Mouse (Mus musculus): ENCODE results near the gene Soga1. TPM values are rescaled to one million over a fixed set of nuclear protein-coding genes. Genes with fewer than 3 reads are reported as not detected.
A peak's percentile ranks its signal among the peaks of the same experiment; 100 is the strongest.

The Soga1 gene
- polyA plus RNA-seq, 1 experiment from 2014 or later = 4.4 TPM

- H3K9me3 ChIP-seq (ENCODE audit: control insufficient read depth, low read length) = no peaks in the 10 kb centered on the region
- no peaks in the 10 kb centered on the region for H3K27me3 ChIP-seq (replicated peaks; ENCODE audit: control insufficient read depth, insufficient read depth, low read length)
- no peak overlapping the region for H3K4me2 ChIP-seq (ENCODE audit: low read length)
- H3K4me3 ChIP-seq (ENCODE audit: low read length) = no peak overlapping the region
- H3K27ac ChIP-seq (ENCODE audit: low read depth, low read length) = no peak overlapping the region
- H3K36me3 ChIP-seq (ENCODE audit: control insufficient read depth, insufficient read depth, low read length) = peaks cover 16% of the 10 kb centered on the region
- H3K4me1 ChIP-seq (ENCODE audit: control insufficient read depth, insufficient read depth, low read depth, low read length) = no peaks in the 10 kb centered on the region
- WGBS = 70% methylated on average over 8 of the region's 8 CpGs
- no peak overlapping the region for H3K9ac ChIP-seq (ENCODE audit: low read depth, low read length)
- ATAC-seq = no peak
Observed at GRCm38 (mm10) chr2:157104454-157104853, 25.4 kb upstream of the Soga1 start.

GRCm38 (mm10) chr2:157102256-157102655 lies 23.2 kb upstream of the Soga1 start:
- Histone ChIP-seq H3K27me3 (replicated peaks; ENCODE audit: control insufficient read depth, insufficient read depth, low read length) (no peaks in the 10 kb centered on the region), H3K4me1 (ENCODE audit: control insufficient read depth, insufficient read depth, low read depth, low read length) (no peaks in the 10 kb centered on the region), H3K36me3 (ENCODE audit: control insufficient read depth, insufficient read depth, low read length) (peaks cover 11% of the 10 kb centered on the region), H3K9me3 (ENCODE audit: control insufficient read depth, low read length) (no peaks in the 10 kb centered on the region), H3K4me3 (ENCODE audit: low read length) (no peak overlapping the region), H3K27ac (ENCODE audit: low read depth, low read length) (no peak overlapping the region), H3K9ac (ENCODE audit: low read depth, low read length) (no peak overlapping the region), H3K4me2 (ENCODE audit: low read length) (no peak overlapping the region)
- no peak for ATAC-seq
- 30% methylated on average over 2 of the region's 2 CpGs for WGBS

GRCm38 (mm10) chr2:157101650-157102049 lies 22.6 kb upstream of the Soga1 start:
- Histone ChIP-seq H3K36me3 (ENCODE audit: control insufficient read depth, insufficient read depth, low read length) (peaks cover 11% of the 10 kb centered on the region), H3K27me3 (replicated peaks; ENCODE audit: control insufficient read depth, insufficient read depth, low read length) (no peaks in the 10 kb centered on the region), H3K4me2 (ENCODE audit: low read length) (no peak overlapping the region), H3K9ac (ENCODE audit: low read depth, low read length) (no peak overlapping the region), H3K4me3 (ENCODE audit: low read length) (no peak overlapping the region), H3K9me3 (ENCODE audit: control insufficient read depth, low read length) (no peaks in the 10 kb centered on the region), H3K4me1 (ENCODE audit: control insufficient read depth, insufficient read depth, low read depth, low read length) (no peaks in the 10 kb centered on the region), H3K27ac (ENCODE audit: low read depth, low read length) (no peak overlapping the region)
- WGBS = over 99% methylated on average over 9 of the region's 9 CpGs
- no peak for ATAC-seq

- 83% methylated on average over 12 of the region's 12 CpGs for WGBS
- H3K4me1 ChIP-seq (ENCODE audit: control insufficient read depth, insufficient read depth, low read depth, low read length) = no peaks in the 10 kb centered on the region
- H3K9me3 ChIP-seq (ENCODE audit: control insufficient read depth, low read length) = no peaks in the 10 kb centered on the region
- no peak overlapping the region for H3K9ac ChIP-seq (ENCODE audit: low read depth, low read length)
- no peak overlapping the region for H3K4me3 ChIP-seq (ENCODE audit: low read length)
- ATAC-seq = no peak
- no peaks in the 10 kb centered on the region for H3K27me3 ChIP-seq (replicated peaks; ENCODE audit: control insufficient read depth, insufficient read depth, low read length)
- peaks cover 11% of the 10 kb centered on the region for H3K36me3 ChIP-seq (ENCODE audit: control insufficient read depth, insufficient read depth, low read length)
- H3K4me2 ChIP-seq (ENCODE audit: low read length) = no peak overlapping the region
- no peak overlapping the region for H3K27ac ChIP-seq (ENCODE audit: low read depth, low read length)
Observed at GRCm38 (mm10) chr2:157100319-157100605, 21.2 kb upstream of the Soga1 start.

GRCm38 (mm10) chr2:157099532-157100318 lies 20.7 kb upstream of the Soga1 start:
- no peak for ATAC-seq
- H3K27me3 ChIP-seq (replicated peaks; ENCODE audit: control insufficient read depth, insufficient read depth, low read length) = no peaks in the 10 kb centered on the region
- no peaks in the 10 kb centered on the region for H3K4me1 ChIP-seq (ENCODE audit: control insufficient read depth, insufficient read depth, low read depth, low read length)
- no peak overlapping the region for H3K4me3 ChIP-seq (ENCODE audit: low read length)
- WGBS = 84% methylated on average over 11 of the region's 12 CpGs
- no peak overlapping the region for H3K4me2 ChIP-seq (ENCODE audit: low read length)
- no peak overlapping the region for H3K27ac ChIP-seq (ENCODE audit: low read depth, low read length)
- H3K9me3 ChIP-seq (ENCODE audit: control insufficient read depth, low read length) = no peaks in the 10 kb centered on the region
- peaks cover 9% of the 10 kb centered on the region for H3K36me3 ChIP-seq (ENCODE audit: control insufficient read depth, insufficient read depth, low read length)
- H3K9ac ChIP-seq (ENCODE audit: low read depth, low read length) = no peak overlapping the region

- Histone ChIP-seq H3K27ac (ENCODE audit: low read depth, low read length) (no peak overlapping the region), H3K4me3 (ENCODE audit: low read length) (no peak overlapping the region), H3K9ac (ENCODE audit: low read depth, low read length) (peak overlapping the region; percentile 16; the same call in 1 of the 2 replicates), H3K36me3 (ENCODE audit: control insufficient read depth, insufficient read depth, low read length) (0 out of 2 replicates have a peak, but pooled peaks cover 2% of the 10 kb centered on the region), H3K4me1 (ENCODE audit: control insufficient read depth, insufficient read depth, low read depth, low read length) (peaks cover 9% of the 10 kb centered on the region; the same call in 1 of the 2 replicates), H3K9me3 (ENCODE audit: control insufficient read depth, low read length) (no peaks in the 10 kb centered on the region), H3K4me2 (ENCODE audit: low read length) (no peak overlapping the region), H3K27me3 (replicated peaks; ENCODE audit: control insufficient read depth, insufficient read depth, low read length) (no peaks in the 10 kb centered on the region)
- ATAC-seq = peak; percentile 56
- 60% methylated on average over 9 of the region's 9 CpGs for WGBS
Observed at GRCm38 (mm10) chr2:157095005-157095755, 16.1 kb upstream of the Soga1 start.

- WGBS = 31% methylated on average over 8 of the region's 8 CpGs
- H3K4me3 ChIP-seq (ENCODE audit: low read length) = no peak overlapping the region
Observed at GRCm38 (mm10) chr2:157092024-157092423, 13.0 kb upstream of the Soga1 start.

GRCm38 (mm10) chr2:157087536-157088317 lies 8.7 kb upstream of the Soga1 start:
- no peak overlapping the region for H3K4me3 ChIP-seq (ENCODE audit: low read length)
- no peaks in the 10 kb centered on the region for H3K9me3 ChIP-seq (ENCODE audit: control insufficient read depth, low read length)
- H3K27ac ChIP-seq (ENCODE audit: low read depth, low read length) = no peak overlapping the region
- no peaks in the 10 kb centered on the region for H3K36me3 ChIP-seq (ENCODE audit: control insufficient read depth, insufficient read depth, low read length)
- H3K4me2 ChIP-seq (ENCODE audit: low read length) = no peak overlapping the region
- 79% methylated on average over 14 of the region's 14 CpGs for WGBS
- peaks cover 9% of the 10 kb centered on the region; the same call in 1 of the 2 replicates for H3K4me1 ChIP-seq (ENCODE audit: control insufficient read depth, insufficient read depth, low read depth, low read length)
- no peaks in the 10 kb centered on the region for H3K27me3 ChIP-seq (replicated peaks; ENCODE audit: control insufficient read depth, insufficient read depth, low read length)
- H3K9ac ChIP-seq (ENCODE audit: low read depth, low read length) = no peak overlapping the region
- ATAC-seq = no peak

More at GRCm38 (mm10) chr2:157092024-157092423, 13.0 kb upstream of the Soga1 start:
- no peaks in the 10 kb centered on the region for H3K36me3 ChIP-seq (ENCODE audit: control insufficient read depth, insufficient read depth, low read length)
- peaks cover 9% of the 10 kb centered on the region; the same call in 1 of the 2 replicates for H3K4me1 ChIP-seq (ENCODE audit: control insufficient read depth, insufficient read depth, low read depth, low read length)
- H3K27me3 ChIP-seq (replicated peaks; ENCODE audit: control insufficient read depth, insufficient read depth, low read length) = no peaks in the 10 kb centered on the region
- H3K27ac ChIP-seq (ENCODE audit: low read depth, low read length) = peak overlapping the region; percentile 16; the same call in 1 of the 2 replicates
- H3K4me2 ChIP-seq (ENCODE audit: low read length) = no peak overlapping the region
- ATAC-seq = peak; percentile 89
- no peaks in the 10 kb centered on the region for H3K9me3 ChIP-seq (ENCODE audit: control insufficient read depth, low read length)
- H3K9ac ChIP-seq (ENCODE audit: low read depth, low read length) = 0 out of 2 replicates have a peak overlapping the region, but pooled peaks have one; percentile 3

- peaks cover 3% of the 10 kb centered on the region; the same call in 1 of the 2 replicates for H3K4me1 ChIP-seq (ENCODE audit: control insufficient read depth, insufficient read depth, low read depth, low read length)
- ATAC-seq = no peak
- H3K27ac ChIP-seq (ENCODE audit: low read depth, low read length) = no peak within 1 kb of the TSS
- 87% methylated on average over 8 of the region's 8 CpGs for WGBS
- H3K36me3 ChIP-seq (ENCODE audit: control insufficient read depth, insufficient read depth, low read length) = no peaks in the 10 kb centered on the region
- no peak within 1 kb of the TSS for H3K4me2 ChIP-seq (ENCODE audit: low read length)
- H3K27me3 ChIP-seq (replicated peaks; ENCODE audit: control insufficient read depth, insufficient read depth, low read length) = no peaks in the 10 kb centered on the region
- H3K4me3 ChIP-seq (ENCODE audit: low read length) = no peak within 1 kb of the TSS
- no peaks in the 10 kb centered on the region for H3K9me3 ChIP-seq (ENCODE audit: control insufficient read depth, low read length)
- no peak within 1 kb of the TSS for H3K9ac ChIP-seq (ENCODE audit: low read depth, low read length)
Observed at GRCm38 (mm10) chr2:157086796-157087195, 7.7 kb upstream of the Soga1 start, which contains the start of gene Tldc2. Gene Tldc2, plus strand, starts transcription at chr2:157087055.

Measured in hindbrain, embryonic 16.5 days (tissue).